Mouse (Mus musculus) liver, adult 10 weeks (tissue): ENCODE results near the gene Olfr736. TPM values are rescaled to one million over a fixed set of nuclear protein-coding genes. Genes with fewer than 3 reads are reported as not detected.

ENCODE experiments used
- polyA plus RNA-seq: library from polyadenylated mRNA; stranded (reverse); fragments of 350-450 nt; fragmentation: Illumina TruSeq; extraction: RNeasy Lipid Tissue Mini Kit (QIAGEN cat#74804); gene quantifications from one replicate; pipeline ENCODE4 v1.2.3, GENCODE M21; 2014; ENCODE audit warnings: low read depth, low replicate concordance

Gene Olfr736
- not detected for polyA plus RNA-seq

DNA sequence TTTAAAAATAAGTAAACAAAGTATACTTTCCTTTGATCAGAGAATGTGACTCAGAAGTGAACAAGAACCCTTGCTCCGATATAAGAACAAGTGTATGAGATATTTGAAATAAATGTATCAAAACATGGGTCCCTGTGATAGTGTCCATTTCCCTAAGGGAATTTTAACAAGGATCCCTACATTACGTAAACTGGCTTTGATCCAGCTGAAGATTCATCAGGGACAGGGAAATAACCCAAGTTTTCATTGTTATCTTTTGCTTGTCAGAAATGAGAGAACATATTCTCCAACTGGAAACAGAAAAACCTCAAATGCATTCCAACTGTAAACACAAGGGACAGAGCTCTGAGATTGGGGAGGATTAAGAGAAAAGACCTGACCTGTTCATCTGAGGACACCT is at the start of gene Olfr736:
Olfr736 (plus strand) TSS at position 301 of the 400 bp plus-strand sequence.

DNA sequence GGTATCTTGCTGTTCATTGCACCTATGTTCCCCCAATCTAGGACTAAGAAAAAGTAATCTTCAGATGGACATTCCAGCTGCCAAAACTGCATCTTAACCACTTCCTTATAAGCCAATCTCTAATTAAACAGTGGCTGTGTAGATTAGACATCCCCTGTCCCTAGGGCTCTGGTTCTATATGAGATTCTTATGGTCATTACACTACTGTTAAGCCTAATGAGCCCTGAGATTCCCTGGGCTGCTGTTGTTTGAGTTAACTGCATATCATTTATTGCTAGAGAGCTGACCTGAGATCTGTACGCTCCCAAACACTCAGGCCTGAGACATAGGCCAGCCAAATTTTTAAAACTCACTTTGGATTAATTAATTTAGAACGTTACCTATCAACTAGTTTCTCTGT is 32.2 kb upstream of the Olfr736 start, which contains the start of gene Olfr735:
Olfr735 (minus strand) TSS at position 77 of the 400 bp plus-strand sequence.

DNA sequence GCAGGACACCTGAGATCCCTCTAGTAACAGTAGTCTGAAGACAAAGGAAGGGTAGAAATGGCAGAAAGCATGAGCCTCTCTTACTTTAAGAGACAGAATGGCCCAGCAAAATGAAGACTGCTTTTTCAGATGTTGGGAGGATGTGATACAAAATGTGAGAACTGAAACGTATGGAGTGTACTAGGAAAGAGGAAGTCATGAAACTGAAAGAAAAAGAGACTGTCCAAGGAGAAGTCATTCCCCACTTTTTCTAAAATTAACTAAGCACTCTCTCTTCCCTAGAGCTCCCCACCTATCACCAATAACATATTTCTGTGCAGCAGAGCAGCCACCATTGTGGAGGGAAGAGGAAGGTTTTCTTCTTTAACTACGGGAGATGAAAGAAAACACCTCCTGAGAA is 23.4 kb upstream of the Olfr736 start, which contains the start of gene Tlr11:
Tlr11 (plus strand) TSS at position 322 of the 400 bp plus-strand sequence.

DNA sequence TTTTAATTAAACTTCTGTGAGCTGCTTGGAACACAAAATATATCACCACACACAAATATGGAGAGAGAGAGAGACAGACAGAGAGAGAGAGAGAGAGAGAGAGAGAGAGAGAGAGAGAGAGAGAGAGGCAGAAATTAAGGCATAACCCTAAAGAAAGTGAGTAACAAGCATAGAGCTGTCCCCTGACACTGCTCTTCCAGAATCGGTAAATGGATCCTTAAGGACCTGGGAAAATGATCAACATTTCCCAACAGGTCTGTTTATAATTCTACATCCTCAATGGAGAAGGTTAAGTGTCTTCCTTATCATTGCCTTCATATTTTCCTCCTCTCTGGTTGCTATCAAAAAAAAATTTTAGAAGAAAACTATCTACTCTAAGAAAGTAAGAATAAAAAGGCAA is 26.3 kb downstream of the Olfr736 start, which contains the start of gene Olfr738:
Olfr738 (plus strand) TSS at position 301 of the 400 bp plus-strand sequence.

GRCm38 (mm10) chr14:50418326-50418725 is 37.4 kb downstream of the Olfr736 start, which contains the start of gene Olfr739:
Olfr739 (plus strand) TSS chr14:50418626.

Other genes with a start within 250 kb of the Olfr736 start
- gene Olfr728, start 238.5 kb upstream of the Olfr736 start, polyA plus RNA-seq = not detected
- not detected for gene Olfr729, start 228.3 kb upstream of the Olfr736 start, polyA plus RNA-seq
- gene Olfr730, start 193.0 kb upstream of the Olfr736 start, polyA plus RNA-seq = not detected
- gene Olfr731, start 139.3 kb upstream of the Olfr736 start, polyA plus RNA-seq = not detected
- gene Olfr732, start 97.0 kb upstream of the Olfr736 start, polyA plus RNA-seq = not detected
- gene Olfr733, start 79.6 kb upstream of the Olfr736 start, polyA plus RNA-seq = not detected
- gene Olfr734, start 54.4 kb upstream of the Olfr736 start, polyA plus RNA-seq = not detected
- gene Olfr735, start 32.3 kb upstream of the Olfr736 start, polyA plus RNA-seq = not detected
- gene Tlr11, start 23.2 kb upstream of the Olfr736 start, polyA plus RNA-seq = 0.42 TPM
- gene Olfr738, start 26.4 kb downstream of the Olfr736 start, polyA plus RNA-seq = not detected
- not detected for gene Olfr739, start 37.5 kb downstream of the Olfr736 start, polyA plus RNA-seq
- not detected for gene Olfr740, start 64.4 kb downstream of the Olfr736 start, polyA plus RNA-seq
- not detected for gene Olfr741, start 91.6 kb downstream of the Olfr736 start, polyA plus RNA-seq
- gene Olfr742, start 122.4 kb downstream of the Olfr736 start, polyA plus RNA-seq = not detected
- not detected for gene Olfr743, start 140.7 kb downstream of the Olfr736 start, polyA plus RNA-seq
- not detected for gene Olfr744, start 233.7 kb downstream of the Olfr736 start, polyA plus RNA-seq